Mouse (Mus musculus): Measurements from ENCODE around the gene B020004J07Rik. TPM values are rescaled to one million over a fixed set of nuclear protein-coding genes. Genes with fewer than 3 reads are reported as not detected.

B020004J07Rik gene
- polyA plus RNA-seq, 1 experiment from 2014 or later = not detected

Other genes with a start within 250 kb of the B020004J07Rik start
- gene Leprot, start 196.3 kb downstream of the B020004J07Rik start, polyA plus RNA-seq (2014; fragmentation: Nextera tagmentation; extraction: Ambion mirVana) = 95.9 and 98.5 TPM in 2 replicates
- 3.6 and 5.3 TPM in 2 replicates for gene Lepr, start 126.6 kb downstream of the B020004J07Rik start, polyA plus RNA-seq (2014; fragmentation: Nextera tagmentation; extraction: Ambion mirVana)
- gene C130073F10Rik, start 49.8 kb upstream of the B020004J07Rik start, polyA plus RNA-seq (2014; fragmentation: Nextera tagmentation; extraction: Ambion mirVana) = not detected in 2 replicates
- gene Gm12800, start 65.1 kb upstream of the B020004J07Rik start, polyA plus RNA-seq (2014; fragmentation: Nextera tagmentation; extraction: Ambion mirVana) = not detected in 2 replicates
- gene Gm12794, start 96.4 kb upstream of the B020004J07Rik start, polyA plus RNA-seq (2014; fragmentation: Nextera tagmentation; extraction: Ambion mirVana) = not detected in 2 replicates
- gene Gm12790, start 137.0 kb upstream of the B020004J07Rik start, polyA plus RNA-seq (2014; fragmentation: Nextera tagmentation; extraction: Ambion mirVana) = not detected in 2 replicates
- not detected in 2 replicates for gene Gm12789, start 142.6 kb upstream of the B020004J07Rik start, polyA plus RNA-seq (2014; fragmentation: Nextera tagmentation; extraction: Ambion mirVana)
- gene Pde4b, start 243.5 kb upstream of the B020004J07Rik start, polyA plus RNA-seq (2014; fragmentation: Nextera tagmentation; extraction: Ambion mirVana) = 30.8 and 36.2 TPM in 2 replicates